Mouse (Mus musculus) cerebellum, adult 2 months (tissue): Measurements from ENCODE around the gene Inf2.

ENCODE experiments used
- CTCF ChIP-seq: fragments of 200-500 bp; IDR thresholded peaks from 2 replicates; pipeline ENCODE4 v1.5.1; 2011; ENCODE audit warnings: low read depth, mild to moderate bottlenecking, control low read depth, low read length, moderate library complexity, borderline replicate concordance; ENCODE audit not compliant: insufficient read depth
- POLR2A ChIP-seq: fragments of 200-500 bp; IDR thresholded peaks from 2 replicates; pipeline ENCODE4 v1.6.1; 2011; ENCODE audit warnings: low read length, control low read depth, borderline replicate concordance; ENCODE audit not compliant: insufficient read depth

- no peak for TF ChIP-seq CTCF
- TF ChIP-seq POLR2A = no peak
Observed at GRCm38 (mm10) chr12:112578296-112579090, 10.1 kb upstream of the Inf2 start.
